Mouse (Mus musculus) adrenal gland, adult 2 months (tissue): ENCODE measurements around the gene Wdr70. TPM values are rescaled to one million over a fixed set of nuclear protein-coding genes. Genes with fewer than 3 reads are reported as not detected.

ENCODE experiments used
- DNase-seq: peaks from one replicate; pipeline ENCODE4 v3.0.0; 2021
- polyA plus RNA-seq: library from polyadenylated mRNA; depleted of rRNA; stranded (reverse); fragments of >200 nt; gene quantifications from 2 replicates; pipeline ENCODE4 v1.2.3, GENCODE M21; 2012
- total RNA-seq, 2 experiments: library from RNA; stranded (reverse); gene quantifications; 2 replicates each; pipeline ENCODE4 v1.2.3; 2021

The Wdr70 gene
- total and polyA plus RNA-seq, 3 experiments, result 8.9 to 29.8 (median 28.6) TPM

DNA sequence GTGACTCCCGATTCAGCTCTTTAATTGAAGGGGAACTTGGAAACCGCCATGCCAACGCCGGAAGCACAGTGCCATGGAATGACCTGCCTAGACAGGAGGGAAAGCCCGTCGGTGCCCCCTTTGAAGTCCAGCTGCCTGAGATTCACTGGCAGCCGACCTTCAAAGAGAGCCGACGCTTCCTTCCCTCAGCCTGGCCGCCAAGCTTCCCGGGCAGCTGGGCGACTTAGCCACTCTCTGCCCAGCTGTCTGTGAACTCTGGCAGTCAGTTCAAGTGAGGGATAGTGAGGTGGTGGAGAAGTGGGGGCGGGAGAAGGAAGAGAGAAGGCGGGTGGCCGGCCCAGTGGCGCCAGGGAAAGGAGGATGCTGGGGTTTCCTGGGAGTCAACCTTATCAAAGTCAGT lies 164.9 kb downstream of the Wdr70 start:
- peak; percentile 56 for DNase-seq

DNA sequence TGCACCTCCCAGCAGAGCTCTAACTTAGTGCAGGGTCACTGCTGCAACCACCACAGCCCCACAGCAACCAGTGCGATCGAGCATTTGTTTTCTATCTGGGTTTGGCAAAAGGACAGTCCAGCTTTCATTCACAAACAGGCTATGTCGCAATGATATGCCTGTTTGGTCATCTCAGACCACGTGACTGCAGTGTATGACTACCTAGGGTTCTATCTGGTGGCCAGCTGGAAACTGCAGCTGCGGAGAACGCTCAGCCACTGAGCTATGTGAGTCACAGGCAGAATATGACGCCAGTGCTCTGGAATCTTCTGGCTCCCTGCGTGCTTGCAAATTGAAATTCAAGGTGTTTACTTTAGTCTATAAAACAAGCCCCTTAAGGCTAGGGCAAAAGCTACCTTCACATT lies 167.4 kb downstream of the Wdr70 start:
- peak; percentile 88 for DNase-seq

DNA sequence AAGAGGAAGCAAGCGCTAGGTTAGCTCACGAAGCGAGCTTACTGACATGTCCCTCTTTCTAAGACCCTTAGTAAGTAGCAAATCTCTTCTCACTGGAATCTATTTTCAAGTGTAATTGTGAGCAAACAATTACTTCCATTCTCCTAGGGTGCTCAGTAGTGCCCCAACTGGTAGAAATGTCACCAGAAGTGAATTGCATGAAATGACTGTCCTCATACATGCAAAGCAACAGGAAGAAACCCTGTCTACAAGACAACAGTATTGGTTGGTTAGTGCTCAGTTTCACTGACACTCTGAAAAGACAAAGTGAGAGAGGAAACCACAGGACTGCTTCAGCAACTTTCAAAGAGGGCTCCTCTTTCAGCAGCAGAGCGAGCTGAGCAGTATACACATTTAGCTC lies 173.6 kb downstream of the Wdr70 start:
- no peak for DNase-seq

DNA sequence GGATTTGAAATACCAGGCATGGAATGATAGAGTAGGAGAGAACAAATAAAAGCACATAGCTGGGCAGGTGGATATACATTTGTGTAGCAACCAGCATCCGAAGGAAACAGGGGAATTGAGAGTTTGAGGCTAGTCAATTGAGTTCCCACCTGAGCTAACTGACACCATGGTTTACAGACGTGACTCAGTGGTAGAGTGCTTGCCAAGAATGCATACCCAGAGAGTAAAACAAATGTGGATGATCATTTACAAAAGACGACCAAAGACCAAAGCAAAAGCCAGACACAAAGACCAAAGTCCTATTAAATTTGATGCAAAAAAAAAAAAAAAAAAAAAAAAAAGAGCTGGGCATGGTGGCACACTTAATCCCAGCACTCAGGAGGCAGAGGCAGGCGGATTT lies 175.7 kb downstream of the Wdr70 start:
- DNase-seq, result no peak

DNA sequence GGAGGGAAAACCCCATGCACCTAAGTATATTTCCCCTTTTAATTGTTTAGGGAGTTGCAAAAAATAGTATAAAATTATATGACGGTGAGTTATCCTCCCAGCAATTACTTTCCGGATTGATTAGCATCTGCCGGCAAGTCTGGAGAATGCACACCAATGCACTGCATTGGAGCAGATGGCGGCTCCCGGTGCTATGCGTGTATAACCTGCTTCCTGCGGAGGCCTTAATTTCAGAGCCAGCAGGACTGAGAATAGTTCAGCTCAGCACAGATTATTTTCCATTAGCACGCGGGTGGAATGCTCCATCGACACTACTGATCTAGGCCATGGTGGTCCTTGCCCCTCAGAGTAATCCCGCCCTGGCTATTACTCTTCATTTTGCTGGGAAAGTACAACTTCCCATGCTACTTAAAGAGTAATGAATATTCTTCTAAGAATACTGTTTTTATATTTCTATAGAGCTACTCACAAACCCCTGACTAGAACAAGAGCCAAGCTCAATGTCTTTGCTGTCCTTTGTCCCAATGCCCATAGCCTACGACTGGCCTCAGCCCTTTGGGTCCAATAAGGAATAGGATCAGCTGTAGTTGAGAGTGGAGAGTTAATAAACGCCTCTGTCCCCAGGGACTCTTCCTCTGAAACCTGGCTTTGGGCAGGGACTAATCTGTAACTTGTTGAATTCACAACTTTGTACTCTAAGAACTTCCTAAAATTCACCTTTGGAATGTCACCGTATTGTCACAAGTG lies 176.5 kb downstream of the Wdr70 start:
- DNase-seq, result no peak

DNA sequence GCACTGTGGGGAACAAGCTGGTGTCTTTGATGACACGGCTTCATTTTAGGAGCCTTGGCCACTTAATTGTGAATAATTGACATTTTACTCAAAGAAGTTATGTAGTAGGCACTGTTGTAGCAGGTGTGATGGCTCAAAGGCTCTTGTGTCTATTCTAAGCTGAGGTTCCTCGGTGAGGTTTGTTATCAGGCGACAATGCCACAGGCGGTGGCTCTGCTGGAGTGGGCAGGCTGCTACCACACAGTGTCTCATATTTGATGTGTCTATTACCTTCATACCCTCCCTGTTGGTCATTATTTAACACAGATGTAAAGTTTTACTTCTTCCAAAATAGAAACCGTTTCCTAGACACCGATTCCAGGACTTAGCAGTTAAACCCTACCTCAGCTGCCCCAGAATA lies 177.9 kb downstream of the Wdr70 start:
- no peak for DNase-seq

DNA sequence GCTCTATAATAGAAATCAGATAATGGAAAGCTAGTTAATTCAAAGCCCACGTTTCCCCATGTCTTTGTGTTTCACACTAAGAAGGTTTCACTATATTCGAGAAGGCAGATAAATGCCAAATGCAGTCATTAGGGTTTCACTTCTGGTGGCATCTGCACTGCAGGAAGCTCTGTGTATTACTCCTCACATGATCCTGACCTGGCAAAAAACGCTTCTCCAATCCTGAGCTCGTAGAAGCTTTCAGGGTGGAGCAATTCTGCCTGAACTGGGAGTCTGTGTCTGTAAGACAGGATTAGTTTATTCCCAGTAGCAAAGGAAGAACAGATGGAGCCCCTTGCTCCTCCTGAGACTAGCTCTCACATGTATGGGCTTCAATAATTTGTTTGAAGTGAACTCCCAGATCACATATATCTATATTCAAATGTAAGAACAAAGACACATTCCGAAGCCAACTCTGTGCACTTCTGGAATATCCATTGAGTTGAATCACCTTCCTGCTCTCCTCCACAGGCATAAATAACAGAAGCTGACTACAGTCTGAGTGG lies 192.4 kb downstream of the Wdr70 start:
- no peak for DNase-seq

DNA sequence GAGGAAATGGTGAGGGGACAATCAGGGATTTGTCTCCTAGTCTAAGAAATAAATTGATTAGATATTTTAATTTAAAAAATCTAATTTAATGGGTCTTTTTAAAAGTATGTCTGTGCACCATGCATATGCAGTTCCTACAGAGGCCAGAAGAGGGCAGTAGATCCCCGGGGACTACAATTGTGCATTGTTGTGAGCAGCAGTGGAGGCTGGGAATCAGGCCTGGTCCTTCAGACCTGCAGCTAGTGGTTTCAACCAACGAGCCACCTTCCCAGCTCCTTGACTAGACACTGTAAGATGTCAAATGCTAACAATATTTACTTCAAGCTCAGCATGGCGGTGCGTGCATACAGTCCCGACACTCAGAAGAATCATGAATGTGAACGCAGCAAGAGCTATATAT lies 199.7 kb downstream of the Wdr70 start:
- DNase-seq, result no peak

DNA sequence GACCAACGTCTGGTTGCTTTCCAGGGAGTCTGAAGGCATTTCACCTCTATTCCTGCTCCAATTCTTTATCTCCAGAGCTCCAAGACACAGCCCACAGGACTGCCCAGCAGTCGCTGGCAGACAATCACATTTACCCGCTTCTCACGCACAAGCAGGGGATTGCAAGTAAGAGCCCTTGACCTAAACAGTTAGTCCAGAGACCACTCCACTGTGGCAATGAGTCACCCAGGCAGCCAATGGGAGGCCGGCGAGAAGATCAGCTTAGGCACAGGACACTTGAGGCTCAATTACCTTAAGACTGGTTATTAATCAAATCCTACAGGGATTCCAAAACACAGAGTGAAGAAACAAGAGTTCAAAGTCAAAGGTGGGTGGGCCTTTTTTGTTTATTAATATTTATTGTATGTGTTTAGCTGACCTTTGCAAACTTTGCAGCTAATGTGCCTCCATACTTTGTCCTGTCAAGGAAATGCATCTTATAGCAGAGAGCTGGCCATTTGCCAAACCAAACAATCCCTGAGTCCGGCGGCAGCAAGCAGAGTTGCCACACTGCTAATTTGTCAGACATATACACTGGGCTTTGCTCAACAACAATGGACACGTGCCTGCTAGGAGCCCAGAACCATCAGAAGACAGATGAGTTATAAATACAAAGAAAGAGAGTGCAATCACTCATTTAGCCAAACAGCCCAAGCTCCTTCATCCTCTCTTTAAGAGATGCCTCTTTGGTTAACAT lies 207.3 kb downstream of the Wdr70 start:
- DNase-seq, result no peak

DNA sequence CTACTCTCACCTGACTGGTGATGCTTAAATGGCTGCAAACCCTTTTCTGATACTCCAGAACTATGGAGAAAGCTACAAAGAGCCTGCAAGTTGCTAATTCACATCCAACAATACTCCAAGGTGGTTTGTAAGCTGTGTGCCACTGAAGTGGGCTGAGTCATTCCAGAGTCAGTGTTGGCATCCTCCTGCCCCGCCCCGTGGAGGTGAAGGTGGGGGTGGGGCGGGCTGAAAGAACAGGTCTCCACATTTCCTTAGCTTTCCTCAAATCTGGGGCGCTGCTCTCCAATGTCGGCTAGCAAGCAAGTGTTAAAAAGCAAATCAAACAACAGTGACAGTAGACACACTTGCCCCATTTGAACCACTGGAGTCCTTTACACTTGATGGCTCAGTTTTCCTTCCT lies 208.7 kb downstream of the Wdr70 start:
- no peak for DNase-seq

DNA sequence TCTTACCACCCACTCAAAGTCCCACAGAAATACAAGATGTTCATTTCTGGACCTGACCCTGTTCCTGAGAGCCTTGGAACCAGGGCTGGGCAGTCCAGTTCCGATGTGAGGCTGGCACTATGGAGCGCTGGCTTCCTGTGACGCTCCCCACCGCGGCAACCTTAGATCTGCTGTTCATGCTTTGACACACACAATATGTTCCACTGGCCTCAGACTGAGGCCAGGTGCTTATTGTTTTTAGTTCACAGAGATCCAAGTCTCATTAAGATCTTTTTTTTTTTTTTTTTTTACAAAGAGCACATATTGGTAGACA lies 209.7 kb downstream of the Wdr70 start:
- no peak for DNase-seq

DNA sequence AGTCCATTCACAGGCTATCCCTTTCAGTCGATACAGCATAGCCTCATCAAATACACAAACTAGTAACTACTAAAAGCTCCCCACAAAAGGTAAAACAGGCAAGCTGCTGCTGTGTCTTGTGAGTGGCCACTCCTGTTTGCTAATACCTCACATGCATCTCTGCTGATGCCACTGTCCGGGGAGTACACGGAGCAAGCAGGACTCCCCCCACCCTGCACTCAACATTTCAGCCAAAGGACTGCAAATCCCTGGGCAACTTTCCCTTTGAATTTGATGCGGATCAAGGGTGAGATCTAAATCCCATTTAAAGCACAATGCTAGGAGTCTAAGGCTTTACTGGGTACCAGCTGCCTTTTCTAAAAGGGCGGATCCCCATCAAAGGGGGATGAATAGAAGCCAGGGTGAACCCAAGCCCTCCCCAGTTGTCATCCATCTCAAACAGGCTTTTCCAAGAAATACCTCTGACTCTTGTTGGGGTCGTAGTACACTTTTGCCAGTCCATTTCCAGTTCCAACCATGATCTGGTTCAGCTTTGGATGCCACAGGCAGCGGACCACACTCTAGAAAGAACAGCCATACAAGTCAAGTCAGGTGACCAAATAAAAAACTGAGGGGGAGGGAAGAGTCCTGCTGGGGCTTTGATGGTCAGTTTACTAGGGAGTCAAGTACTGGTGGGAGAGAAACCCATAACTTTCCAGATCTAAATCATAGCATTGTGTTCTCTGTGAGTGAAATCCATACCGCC lies 210.2 kb downstream of the Wdr70 start:
- DNase-seq, result no peak

DNA sequence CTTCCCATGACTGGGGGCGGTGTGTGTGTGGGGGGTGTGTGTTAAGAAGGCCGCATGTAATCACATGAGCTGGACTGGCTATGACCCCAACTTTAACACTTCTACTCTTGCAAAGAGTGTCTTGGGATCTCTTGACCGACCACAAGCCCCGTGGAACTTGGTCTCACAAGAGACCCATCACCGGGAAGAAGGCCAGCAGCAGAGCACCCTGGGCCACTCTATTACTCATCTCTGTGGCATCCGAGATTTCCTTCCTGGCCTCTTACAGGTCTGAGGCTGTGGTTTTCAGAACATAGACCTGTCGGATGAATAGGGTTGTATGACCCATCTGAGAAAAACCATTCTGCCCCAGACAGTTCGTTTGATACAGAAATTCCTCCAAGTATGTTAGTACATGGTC lies 212.4 kb downstream of the Wdr70 start:
- no peak for DNase-seq

DNA sequence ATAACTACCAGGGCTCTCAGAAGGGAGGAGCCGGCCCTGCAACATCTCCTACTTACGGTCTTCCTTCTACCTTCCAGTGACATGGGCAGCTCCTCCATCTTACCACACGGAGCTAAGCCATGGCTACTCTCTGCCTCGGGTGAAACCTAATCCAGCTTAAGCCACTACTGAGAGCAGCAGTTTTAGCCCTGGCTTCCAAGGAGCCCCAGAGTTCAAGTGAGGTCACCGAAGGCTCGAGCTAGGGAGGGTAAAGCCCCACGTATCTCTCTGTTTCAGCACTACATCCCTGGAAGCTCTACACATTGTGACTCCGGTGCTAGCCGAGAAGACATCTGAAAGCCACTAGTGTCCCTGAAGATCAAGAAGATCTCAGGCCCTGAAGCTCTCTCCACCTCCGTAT lies 213.9 kb downstream of the Wdr70 start:
- no peak for DNase-seq

DNA sequence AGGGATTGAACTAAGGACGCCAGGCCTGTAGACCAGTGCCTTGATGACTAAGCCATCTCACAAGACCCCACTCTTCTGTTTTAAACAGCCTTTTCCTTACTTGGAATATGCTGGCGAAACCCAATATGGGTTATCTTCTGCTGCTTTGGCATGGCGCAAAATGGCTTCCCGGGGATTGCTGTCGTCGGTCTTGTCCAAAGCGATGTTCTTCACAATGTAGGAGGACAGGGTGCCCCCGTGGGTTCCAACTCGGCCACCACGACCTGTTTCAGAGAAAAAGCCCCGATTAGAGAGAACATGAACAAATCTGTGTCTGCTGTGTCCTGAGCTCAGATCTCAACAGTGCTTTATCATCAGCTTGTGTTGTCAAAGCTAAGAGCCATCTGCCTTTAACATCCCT lies 214.8 kb downstream of the Wdr70 start:
- DNase-seq, result no peak

DNA sequence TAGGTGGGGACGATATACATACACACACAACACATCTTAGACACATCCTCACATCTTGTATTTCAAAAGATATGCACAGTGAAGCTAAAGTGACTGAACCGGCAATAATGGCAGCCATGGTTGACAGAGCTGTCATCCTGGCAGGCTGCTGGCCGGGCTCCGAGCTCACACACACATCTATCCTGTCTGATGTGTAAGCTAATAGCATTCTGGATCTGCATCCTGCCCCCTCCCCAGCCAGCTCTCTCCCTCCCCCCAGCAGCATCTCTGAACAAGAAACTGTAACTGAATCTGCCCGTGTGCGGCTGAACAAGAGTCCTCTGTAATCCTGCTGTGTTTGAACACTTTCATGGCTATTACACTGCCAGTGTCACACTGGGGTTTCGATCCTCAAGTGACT lies 219.1 kb downstream of the Wdr70 start:
- no peak for DNase-seq

DNA sequence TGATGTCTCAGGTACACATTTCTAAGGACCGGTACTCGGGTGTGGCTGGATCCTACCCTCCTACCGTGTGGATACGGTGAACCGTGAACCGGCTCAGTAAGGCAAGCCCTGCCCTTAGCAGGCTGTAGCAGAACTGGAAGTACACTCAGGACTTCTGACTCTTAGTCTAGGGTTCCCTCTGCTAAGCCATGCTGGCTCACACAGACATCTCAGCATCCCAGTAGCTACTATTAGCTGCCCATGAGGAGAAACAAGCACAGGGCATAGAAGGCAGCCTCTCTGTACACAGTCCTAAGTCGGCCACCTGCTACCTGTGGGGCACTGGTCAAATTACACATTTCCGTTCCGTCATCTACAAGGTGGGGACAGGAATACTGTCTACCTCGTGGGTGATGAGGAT lies 220.1 kb downstream of the Wdr70 start:
- DNase-seq, result no peak

DNA sequence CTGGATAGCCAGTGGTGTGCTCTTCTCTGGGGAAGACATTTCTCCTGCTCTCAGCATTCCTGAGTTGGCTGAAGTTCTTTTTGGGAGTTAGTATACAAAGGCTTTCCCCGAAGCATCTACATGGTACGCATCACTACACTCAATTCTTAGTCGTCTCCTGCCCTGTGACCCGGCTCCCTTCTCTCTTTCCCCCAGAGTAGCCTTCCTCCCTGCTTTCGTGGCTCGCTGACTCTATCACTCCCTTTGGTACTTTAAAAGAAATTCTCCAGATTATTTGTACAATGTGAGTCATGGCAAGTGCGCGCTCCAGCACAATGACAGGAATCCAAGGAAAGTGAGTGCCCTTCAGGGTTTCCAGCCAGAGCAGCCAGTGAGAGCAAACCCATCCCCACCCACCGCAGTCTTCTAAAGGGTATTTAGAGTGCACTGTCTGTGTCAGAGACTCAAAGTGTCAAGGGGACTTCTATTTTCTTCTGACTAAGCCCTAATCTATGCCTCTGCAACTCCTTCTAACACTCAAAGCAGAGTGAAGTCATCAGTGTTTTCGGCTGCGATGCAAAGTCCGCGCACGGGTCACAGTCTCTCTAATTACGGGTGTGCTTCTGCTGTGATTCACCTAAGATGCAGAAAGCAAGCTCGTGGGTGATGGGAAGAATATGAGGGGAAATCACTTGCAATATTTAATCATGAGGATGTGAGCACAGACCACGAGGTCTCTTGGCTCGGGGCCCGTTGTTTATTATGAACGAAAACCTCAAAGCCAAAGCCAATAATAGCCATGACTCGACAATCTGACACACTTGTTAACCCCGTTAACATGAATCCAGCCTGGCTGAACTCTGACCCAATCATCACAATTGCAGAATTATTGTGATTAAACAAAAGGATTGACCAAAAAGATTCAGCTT lies 221.2 kb downstream of the Wdr70 start:
- peak; percentile 17 for DNase-seq

DNA sequence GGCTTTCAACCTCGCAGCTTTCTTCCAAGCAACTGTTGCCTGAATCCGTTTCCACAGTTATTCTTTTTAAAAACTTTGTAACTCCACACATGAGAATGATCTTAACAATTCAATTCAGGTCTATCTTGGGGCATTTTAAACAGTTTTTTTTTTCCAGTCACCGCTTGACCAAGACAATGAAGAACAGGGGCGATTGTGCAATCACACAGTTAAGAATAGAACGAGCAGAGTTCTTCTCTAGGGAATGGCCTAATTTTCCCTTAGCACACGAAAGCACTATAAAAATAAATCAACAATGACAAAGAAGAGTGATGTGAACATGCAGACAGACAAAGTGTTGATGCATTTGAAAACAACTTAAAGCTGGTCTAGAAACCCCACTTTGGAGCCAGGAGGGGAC lies 223.1 kb downstream of the Wdr70 start:
- DNase-seq, result no peak

DNA sequence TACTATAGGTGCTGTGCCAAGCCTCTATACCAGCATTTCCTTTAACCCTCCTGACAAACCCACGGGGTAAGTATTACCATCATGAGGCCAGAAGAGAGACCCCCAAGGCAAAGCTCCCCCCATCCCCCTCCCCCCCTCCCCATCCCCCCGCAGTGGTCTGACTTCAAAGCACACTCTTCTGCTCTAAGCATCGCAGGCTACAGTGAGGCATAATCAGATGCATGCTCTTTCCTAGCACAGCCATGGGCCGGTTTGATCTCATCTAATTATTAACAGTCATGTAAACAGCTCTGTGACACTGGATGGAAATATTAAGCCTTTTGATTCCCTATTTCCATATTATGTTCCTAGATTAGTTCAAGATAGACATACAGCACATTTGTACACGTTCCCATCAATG lies 226.5 kb downstream of the Wdr70 start:
- no peak for DNase-seq

DNA sequence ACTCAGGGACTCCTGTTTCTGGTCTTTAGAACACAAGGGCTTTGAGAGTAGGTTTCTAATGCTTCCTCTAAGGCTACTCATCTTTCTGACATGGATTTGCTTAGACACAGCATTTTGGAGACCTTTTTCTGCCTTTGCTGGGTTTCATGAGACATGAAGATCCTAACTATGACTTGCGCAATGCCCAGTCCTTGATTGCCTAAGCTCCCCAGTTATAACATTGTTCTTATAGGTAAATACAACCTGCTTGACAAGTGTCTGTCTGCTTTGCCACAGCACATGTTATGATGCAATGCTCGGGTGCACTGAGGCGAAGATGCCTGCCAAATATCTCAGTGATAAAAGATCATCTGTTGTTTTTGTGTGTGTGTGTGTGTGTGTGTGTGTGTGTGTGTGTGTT lies 233.7 kb downstream of the Wdr70 start:
- DNase-seq, result no peak

DNA sequence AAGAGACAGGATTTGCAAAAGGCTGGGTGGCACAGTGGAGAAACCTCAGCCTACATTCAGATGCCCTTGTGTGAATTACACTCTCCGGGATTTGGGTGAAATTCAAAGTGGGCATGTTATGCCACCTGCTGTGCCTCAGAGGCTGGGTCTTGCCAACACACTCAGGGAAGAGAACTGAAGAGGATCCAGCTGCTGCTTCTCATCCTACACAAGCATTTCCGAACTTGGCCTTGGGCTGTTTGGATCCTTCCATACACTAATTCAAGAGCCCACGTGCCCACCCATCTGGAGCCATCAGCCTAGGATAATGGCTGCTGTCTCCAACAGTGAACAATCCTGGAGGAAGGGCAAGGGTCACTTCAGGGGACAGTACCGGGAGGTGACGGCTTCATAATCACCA lies 235.7 kb downstream of the Wdr70 start:
- DNase-seq, result no peak
